Mouse (Mus musculus): Measurements from ENCODE around the gene N4bp2. TPM values are rescaled to one million over a fixed set of nuclear protein-coding genes. Genes with fewer than 3 reads are reported as not detected.
"Not testable (repeated sequence)": the region's sequence is repeated elsewhere in the genome, so short reads cannot be mapped to it uniquely, and the experiment has no call there.

Gene N4bp2
- total and polyA plus RNA-seq, 3 experiments, result 13.1 to 16.4 (median 15.1) TPM

DNA sequence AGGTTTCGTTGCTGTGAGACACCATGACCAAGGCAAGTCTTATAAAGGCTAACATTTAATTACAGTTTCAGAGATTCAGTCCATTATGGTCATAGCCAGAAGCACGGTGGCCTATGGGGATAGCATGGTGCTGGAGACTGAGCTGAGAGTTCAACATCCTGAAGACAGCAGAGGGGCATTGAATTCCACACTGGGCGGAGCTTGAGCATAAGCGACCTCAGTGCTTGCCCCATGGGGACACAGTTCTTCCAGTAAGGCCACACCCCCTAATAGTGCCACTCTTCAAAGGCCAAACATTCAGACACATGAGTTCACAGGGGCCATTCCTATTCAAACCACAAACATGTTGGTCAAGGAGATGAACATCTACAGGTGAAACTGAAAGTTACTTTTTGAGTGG is 12.8 kb downstream of the N4bp2 start:
- Histone ChIP-seq H3K79me2 (replicated peaks; ENCODE audit: control insufficient read depth, extremely low read depth, insufficient read depth, poor library complexity, severe bottlenecking) (no peaks in the 10 kb centered on the region), H3K4me2 (ENCODE audit: insufficient read depth, low read depth, poor library complexity, severe bottlenecking) (no peak overlapping the region), H3K9ac (ENCODE audit: insufficient read depth, low read depth) (no peak overlapping the region), H3K27ac (ENCODE audit: insufficient read depth, low read depth) (no peak overlapping the region), H3K4me1 (ENCODE audit: control insufficient read depth in 1 of 2, insufficient read depth in 2 of 2) (peaks cover 7 to 31% of the 10 kb centered on the region in 2 experiments; a peak in 3 of 4 replicates), H3K36me3 (replicated peaks in 1 of 2; ENCODE audit: control insufficient read depth in 1 of 2, insufficient read depth in 1 of 2, low read length in 1 of 2) (peaks cover 16 to 42% of the 10 kb centered on the region in 2 experiments), H3K9me3 (replicated peaks; ENCODE audit: low read length) (no peaks in the 10 kb centered on the region), H3K27me3 (replicated peaks) (no peaks in the 10 kb centered on the region), H3K4me3 (replicated peaks in 1 of 3; ENCODE audit: low read depth in 2 of 3, low read length in 2 of 3, poor library complexity in 1 of 3) (no peak overlapping the region)
- peak; percentile 13 for DNase-seq (ENCODE audit: extremely low read depth)
- dilution Hi-C loops (cut with MboI; ENCODE audit: extremely low pct_ligation_motif_present, extremely low pct_unique_long_range_greater_than_20kb, low sequenced_read_pairs) (no loop called here), in situ Hi-C loops (cut with MboI; ENCODE audit: low pct_ligation_motif_present, low pct_unique_long_range_greater_than_20kb, low sequenced_read_pairs) (no loop called here)
- TF ChIP-seq BHLHE40 (IDR thresholded peaks at IDR 0.05; ENCODE audit: low read depth, low read length) (no peak), E2F4 (IDR thresholded peaks at IDR 0.05; ENCODE audit: insufficient replicate concordance, low read depth, low read length) (no peak), ZMIZ1 (IDR thresholded peaks at IDR 0.05; ENCODE audit: low read depth, low read length) (no peak), POLR2A (IDR thresholded peaks at IDR 0.05; ENCODE audit: low read depth, low read length) (no peak), CTCF (conservative IDR thresholded peaks at IDR 0.05 in 1 of 2, IDR thresholded peaks at IDR 0.05 in 1 of 2; ENCODE audit: low read depth in 2 of 2, low read length in 2 of 2) (no peak), IRF4 (IDR thresholded peaks at IDR 0.05; ENCODE audit: low read depth, low read length) (no peak), NELFE (IDR thresholded peaks at IDR 0.05; ENCODE audit: low read depth, low read length) (no peak), USF1 (IDR thresholded peaks at IDR 0.05; ENCODE audit: low read depth, low read length) (no peak), MXI1 (IDR thresholded peaks at IDR 0.05; ENCODE audit: low read depth, low read length) (no peak)

DNA sequence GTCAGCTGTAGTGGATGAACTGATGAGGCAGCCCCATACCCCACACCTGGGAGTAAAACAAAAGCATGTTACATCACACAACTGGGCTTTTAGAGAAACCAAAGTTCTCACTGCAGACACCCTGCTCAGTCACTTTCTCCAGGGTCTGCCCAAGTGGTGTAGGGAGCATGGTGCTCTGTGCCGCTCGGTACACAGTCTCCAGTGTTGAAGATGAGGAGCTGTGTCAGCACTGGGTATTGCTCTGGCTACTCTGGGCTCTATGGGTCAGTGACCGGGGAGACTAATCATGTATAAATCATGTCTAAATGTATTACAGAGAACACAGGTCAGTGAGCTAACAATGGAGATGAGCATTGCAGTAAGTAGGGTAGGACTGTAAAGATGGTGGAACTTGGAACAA is 13.6 kb downstream of the N4bp2 start:
- dilution Hi-C loops (cut with MboI; ENCODE audit: extremely low pct_ligation_motif_present, extremely low pct_unique_long_range_greater_than_20kb, low sequenced_read_pairs), result no loop called here

DNA sequence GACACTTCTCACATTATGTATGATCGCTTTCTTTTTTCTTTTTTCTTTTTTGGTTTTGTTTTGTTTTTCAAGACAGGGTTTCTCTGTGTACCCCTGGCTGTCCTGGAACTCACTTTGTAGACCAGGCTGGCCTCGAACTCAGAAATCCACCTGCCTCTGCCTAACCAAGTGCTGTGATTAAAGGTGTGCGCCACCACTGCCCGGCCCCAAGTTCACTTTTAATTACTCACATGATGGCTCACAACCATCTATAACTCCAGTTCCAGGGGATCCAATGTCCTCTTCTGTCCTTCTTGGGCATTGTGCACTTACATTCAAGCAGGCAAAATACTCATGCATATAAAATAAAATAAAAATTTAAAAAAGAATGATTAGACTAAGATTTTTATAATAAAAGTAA is 15.7 kb downstream of the N4bp2 start:
- DNase-seq (ENCODE audit: extremely low read depth); H3K9ac ChIP-seq (ENCODE audit: insufficient read depth, low read depth); in situ Hi-C loops (cut with MboI; ENCODE audit: low pct_ligation_motif_present, low pct_unique_long_range_greater_than_20kb, low sequenced_read_pairs); H3K4me3 ChIP-seq (replicated peaks in 1 of 3; ENCODE audit: low read depth in 2 of 3, low read length in 2 of 3, poor library complexity in 1 of 3); H3K4me2 ChIP-seq (ENCODE audit: insufficient read depth, low read depth, poor library complexity, severe bottlenecking); dilution Hi-C loops (cut with MboI; ENCODE audit: extremely low pct_ligation_motif_present, extremely low pct_unique_long_range_greater_than_20kb, low sequenced_read_pairs); H3K27me3 ChIP-seq (replicated peaks); H3K27ac ChIP-seq (ENCODE audit: insufficient read depth, low read depth); H3K79me2 ChIP-seq (replicated peaks; ENCODE audit: control insufficient read depth, extremely low read depth, insufficient read depth, poor library complexity, severe bottlenecking); H3K9me3 ChIP-seq (replicated peaks; ENCODE audit: low read length): not testable (repeated sequence)
- H3K4me1 ChIP-seq (ENCODE audit: control insufficient read depth in 1 of 2, insufficient read depth in 2 of 2), result peaks cover 17 to 55% of the 10 kb centered on the region in 2 experiments
- H3K36me3 ChIP-seq (replicated peaks in 1 of 2; ENCODE audit: control insufficient read depth in 1 of 2, insufficient read depth in 1 of 2, low read length in 1 of 2), result peaks cover 12 to 34% of the 10 kb centered on the region in 2 experiments

More for the DNA sequence above, 13.6 kb downstream of the N4bp2 start:
- H3K9ac ChIP-seq (ENCODE audit: insufficient read depth, low read depth), result no peak overlapping the region
- H3K27me3 ChIP-seq (replicated peaks), result no peaks in the 10 kb centered on the region
- H3K9me3 ChIP-seq (replicated peaks; ENCODE audit: low read length), result no peaks in the 10 kb centered on the region
- no peaks in the 10 kb centered on the region for H3K79me2 ChIP-seq (replicated peaks; ENCODE audit: control insufficient read depth, extremely low read depth, insufficient read depth, poor library complexity, severe bottlenecking)
- DNase-seq (ENCODE audit: extremely low read depth), result no peak
- no peak overlapping the region for H3K27ac ChIP-seq (ENCODE audit: insufficient read depth, low read depth)
- H3K36me3 ChIP-seq (replicated peaks in 1 of 2; ENCODE audit: control insufficient read depth in 1 of 2, insufficient read depth in 1 of 2, low read length in 1 of 2), result peaks cover 16 to 39% of the 10 kb centered on the region in 2 experiments
- no peak overlapping the region for H3K4me2 ChIP-seq (ENCODE audit: insufficient read depth, low read depth, poor library complexity, severe bottlenecking)
- in situ Hi-C loops (cut with MboI; ENCODE audit: low pct_ligation_motif_present, low pct_unique_long_range_greater_than_20kb, low sequenced_read_pairs), result no loop called here
- no peak overlapping the region for H3K4me3 ChIP-seq (replicated peaks in 1 of 3; ENCODE audit: low read depth in 2 of 3, low read length in 2 of 3, poor library complexity in 1 of 3)
- TF ChIP-seq CHD2 (IDR thresholded peaks at IDR 0.05; ENCODE audit: low read length) (no peak), EP300 (IDR thresholded peaks at IDR 0.05; ENCODE audit: low read length) (no peak), SIN3A (IDR thresholded peaks at IDR 0.05; ENCODE audit: low read length) (no peak), MXI1 (IDR thresholded peaks at IDR 0.05; ENCODE audit: low read depth, low read length) (no peak), ZMIZ1 (IDR thresholded peaks at IDR 0.05; ENCODE audit: low read depth, low read length) (no peak), POLR2A (IDR thresholded peaks at IDR 0.05; ENCODE audit: low read depth, low read length) (no peak), GABPA (IDR thresholded peaks at IDR 0.05; ENCODE audit: insufficient replicate concordance, low read depth, low read length) (no peak), MYC (IDR thresholded peaks at IDR 0.05; ENCODE audit: low read depth, low read length) (no peak), HCFC1 (IDR thresholded peaks at IDR 0.05; ENCODE audit: low read depth, low read length) (no peak), MAX (IDR thresholded peaks at IDR 0.05; ENCODE audit: low read length) (no peak), IRF4 (IDR thresholded peaks at IDR 0.05; ENCODE audit: low read depth, low read length) (no peak), TBP (conservative IDR thresholded peaks at IDR 0.05; ENCODE audit: low read depth, low read length) (no peak)
- H3K4me1 ChIP-seq (ENCODE audit: control insufficient read depth in 1 of 2, insufficient read depth in 2 of 2), result peaks cover 12 to 38% of the 10 kb centered on the region in 2 experiments

Measured in CH12.LX (cell line).